Mouse (Mus musculus) gastrocnemius, postnatal 36 days (tissue): ENCODE data around the gene Lysmd3. TPM values are rescaled to one million over a fixed set of nuclear protein-coding genes. Genes with fewer than 3 reads are reported as not detected.

Source experiments
- total RNA-seq, 2 experiments: library from RNA; stranded (reverse); gene quantifications; 2 replicates each; pipeline ENCODE4 v1.2.3; 2021

The Lysmd3 gene
- total RNA-seq, 2 experiments from 2014 or later: 4.1 to 6.2 TPM

Other genes starting within 250 kb of the Lysmd3 start
- not detected for gene Adgrv1, start 24.5 kb upstream of the Lysmd3 start, total RNA-seq
- gene Polr3g, start 53.4 kb downstream of the Lysmd3 start, total RNA-seq: 1 to 10 TPM; 1.1 to 1.3 TPM
- gene Mblac2, start 53.7 kb downstream of the Lysmd3 start, total RNA-seq: 1 to 10 TPM in 1 of 2 experiments, under 1 TPM in 1; 0.94 to 1.1 TPM
- gene Cetn3, start 125.4 kb downstream of the Lysmd3 start, total RNA-seq: 10 to 100 TPM; 23.2 to 28.0 TPM